Mouse (Mus musculus): Measurements from ENCODE around the gene Cd70. TPM values are rescaled to one million over a fixed set of nuclear protein-coding genes. Genes with fewer than 3 reads are reported as not detected.
"Not testable (repeated sequence)": the region's sequence is repeated elsewhere in the genome, so short reads cannot be mapped to it uniquely, and the experiment has no call there.

The Cd70 gene
- polyA plus RNA-seq, 1 experiment = 0.27 TPM

DNA sequence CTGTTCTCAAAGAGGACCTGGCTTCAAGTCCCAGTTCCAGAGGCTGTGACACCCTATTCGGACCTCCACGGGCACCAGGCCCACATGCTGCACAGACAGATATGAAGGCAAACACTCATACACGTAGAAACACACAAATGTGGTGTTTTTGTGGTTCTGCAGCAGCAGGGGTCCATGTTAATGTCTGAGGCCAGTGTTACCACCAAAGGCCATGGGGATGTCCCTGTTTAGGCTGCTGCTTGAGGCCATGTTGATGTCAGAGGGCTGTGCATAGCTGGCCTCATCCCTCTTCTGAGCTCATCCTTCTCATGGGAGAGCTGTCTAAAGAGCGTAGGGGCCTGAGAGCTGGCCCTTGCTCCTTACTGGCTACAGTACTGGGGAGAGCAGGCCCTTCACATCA is 10.9 kb downstream of the Cd70 start:
- 83% methylated on average over 4 of the region's 4 CpGs for WGBS
- no peak for DNase-seq (ENCODE audit: low read depth, low spot score)

DNA sequence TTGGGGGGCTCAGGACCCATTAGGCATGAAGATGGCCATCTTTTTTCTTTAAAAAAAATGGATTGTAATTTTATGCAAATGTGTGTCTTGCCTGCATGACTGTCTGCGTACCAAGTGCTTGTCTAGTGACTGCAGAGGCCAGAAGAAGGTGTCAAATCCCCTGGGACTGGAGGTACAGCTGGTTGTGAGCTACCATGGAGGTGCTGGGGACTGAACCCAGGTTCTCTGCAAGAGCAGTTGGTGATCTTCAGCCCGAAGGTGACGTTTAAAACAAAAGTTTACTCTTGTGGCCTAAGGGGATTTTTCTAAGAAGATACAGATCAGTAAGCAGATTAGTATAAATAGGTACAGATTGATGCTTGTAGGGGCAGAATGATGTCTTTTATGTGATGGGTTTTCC is 13.9 kb downstream of the Cd70 start:
- WGBS = 84% methylated on average over 3 of the region's 3 CpGs
- no peak for DNase-seq (ENCODE audit: low read depth, low spot score)

DNA sequence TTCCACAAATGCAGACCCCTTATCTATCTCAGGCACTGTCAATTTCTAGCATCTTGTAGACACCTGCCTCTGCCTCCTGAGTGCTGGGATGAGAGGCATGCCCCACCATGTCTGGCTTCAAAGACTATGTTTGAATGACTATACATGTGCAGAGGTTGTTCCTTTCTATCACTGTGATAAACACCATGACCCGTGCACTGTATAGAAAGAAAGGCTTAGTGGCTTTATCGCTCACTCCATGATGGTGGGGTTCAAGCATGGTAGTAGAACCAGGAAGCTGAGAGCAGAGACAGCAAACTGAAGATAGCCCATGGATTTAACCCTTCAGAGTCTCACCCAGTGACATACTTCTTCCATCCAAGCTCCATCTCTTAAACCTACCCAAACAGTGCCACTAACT is 14.9 kb downstream of the Cd70 start:
- DNase-seq (ENCODE audit: low read depth, low spot score) = no peak
- 73% methylated on average over 2 of the region's 2 CpGs for WGBS

DNA sequence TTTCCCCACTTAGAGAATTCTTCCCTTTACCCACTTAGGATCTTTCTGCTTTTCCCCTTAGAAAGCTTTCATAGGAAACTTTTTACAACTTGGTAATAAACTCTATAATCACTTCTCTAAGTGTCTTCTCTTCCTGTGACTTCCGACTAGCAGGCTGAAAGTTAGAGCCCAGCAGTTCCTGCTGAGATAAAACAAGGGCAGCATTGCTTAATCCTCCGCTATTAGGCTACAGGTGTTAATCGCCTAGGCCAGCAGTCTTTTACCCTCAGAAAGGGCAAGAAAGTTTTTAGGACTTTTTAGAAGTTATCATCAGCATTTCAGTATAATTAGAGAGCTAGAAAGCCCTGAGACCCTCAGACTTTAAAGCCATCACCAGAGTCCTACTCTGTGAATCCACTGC is 15.6 kb downstream of the Cd70 start:
- 10% methylated on average over 3 of the region's 3 CpGs for WGBS
- not testable (repeated sequence) for DNase-seq (ENCODE audit: low read depth, low spot score)

GRCm38 (mm10) chr17:57131793-57132192 is 17.8 kb downstream of the Cd70 start:
- WGBS = 87% methylated on average over 1 of the region's 1 CpGs
- DNase-seq (ENCODE audit: low read depth, low spot score) = no peak

DNA sequence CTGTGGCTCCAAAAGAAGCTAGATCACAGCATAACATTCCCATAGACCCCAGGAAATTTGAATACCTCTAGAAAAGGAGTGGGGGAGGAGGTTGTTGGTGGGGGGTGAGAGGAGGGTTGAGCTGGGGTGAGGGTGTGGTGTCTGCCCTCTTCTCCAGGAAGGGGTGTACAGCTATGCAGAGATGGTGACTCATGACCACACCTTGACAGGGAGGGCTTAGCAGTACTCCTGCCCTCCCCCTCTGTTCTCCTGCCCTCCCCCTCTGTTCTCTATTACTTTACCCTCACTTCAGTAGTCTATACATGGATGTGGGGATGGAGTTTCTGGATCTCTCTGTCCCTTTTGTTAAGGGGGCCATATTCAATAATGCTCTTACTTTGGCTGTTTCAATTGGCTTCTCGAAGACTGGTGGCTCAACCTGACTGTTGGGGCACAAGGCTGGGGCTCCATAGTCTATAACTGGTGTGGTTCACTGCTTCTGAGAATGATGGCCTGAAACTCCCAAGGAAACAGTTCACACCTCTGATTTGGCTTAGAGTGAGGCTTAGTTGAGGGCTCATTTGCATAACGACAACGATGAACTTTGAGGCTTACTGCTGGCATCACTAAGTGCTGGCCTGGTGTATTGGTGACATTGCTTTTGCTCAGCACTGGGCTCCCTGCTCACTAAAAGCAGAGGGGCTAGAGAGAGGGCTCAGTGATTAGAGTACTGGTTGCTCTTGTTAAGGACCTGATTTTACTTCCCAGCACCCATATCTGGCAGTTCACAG is 23.5 kb downstream of the Cd70 start:
- WGBS = 60% methylated on average over 3 of the region's 3 CpGs
- no peak for DNase-seq (ENCODE audit: low read depth, low spot score)

DNA sequence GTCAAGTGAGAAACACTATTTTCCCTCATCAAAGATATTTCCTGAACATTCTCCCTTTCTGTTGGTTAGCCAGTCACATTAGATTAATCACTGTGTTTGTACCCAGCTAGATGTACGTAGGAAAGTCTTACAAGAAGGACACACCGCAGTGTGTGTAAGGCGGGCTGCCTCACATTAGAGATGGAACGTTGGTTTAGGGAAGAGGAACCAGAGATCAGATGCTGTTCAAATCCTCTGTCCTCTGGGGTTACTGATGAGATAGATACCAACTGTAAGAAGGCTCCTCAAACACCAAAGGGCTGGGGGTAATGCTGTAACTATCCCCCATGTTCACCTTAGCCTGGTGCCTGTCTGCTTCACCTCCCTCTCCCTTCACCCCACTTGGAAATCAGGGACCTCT is 24.8 kb downstream of the Cd70 start:
- WGBS = 84% methylated on average over 4 of the region's 4 CpGs
- DNase-seq (ENCODE audit: low read depth, low spot score) = no peak

- 87% methylated on average over 11 of the region's 11 CpGs for WGBS
These were observed 26.1 kb downstream of the Cd70 start for GRCm38 (mm10) chr17:57123192-57124118.

DNA sequence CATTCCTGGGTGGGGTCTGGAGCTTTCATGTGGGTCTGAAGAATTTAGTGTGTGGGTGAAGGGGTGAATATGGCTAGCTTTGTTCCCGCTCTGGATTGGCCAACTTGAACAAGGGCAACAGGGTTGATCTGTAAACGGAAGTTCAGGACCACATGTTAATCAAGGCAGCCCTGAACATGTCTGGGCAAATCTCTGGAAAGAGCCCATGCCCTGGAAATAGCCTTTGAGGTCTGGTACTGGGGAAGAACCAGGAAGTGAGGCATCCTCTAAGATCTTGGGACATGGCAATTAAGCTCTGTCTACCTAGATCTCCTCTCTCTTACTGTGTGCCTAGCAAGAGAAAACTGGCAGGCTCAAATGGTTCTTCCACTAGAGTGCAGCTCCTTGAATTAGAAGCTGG is 27.7 kb downstream of the Cd70 start:
- DNase-seq (ENCODE audit: low read depth, low spot score) = no peak
- 82% methylated on average over 2 of the region's 2 CpGs for WGBS

More at GRCm38 (mm10) chr17:57123192-57124118, 26.1 kb downstream of the Cd70 start:
- DNase-seq (ENCODE audit: low read depth, low spot score) = no peak

- no peak for DNase-seq (ENCODE audit: low read depth, low spot score)
- WGBS = 9% methylated on average over 11 of the region's 11 CpGs
These were observed 30.8 kb downstream of the Cd70 start for GRCm38 (mm10) chr17:57118524-57119349.

- DNase-seq (ENCODE audit: low read depth, low spot score) = no peak
- WGBS = 56% methylated on average over 2 of the region's 2 CpGs
These were observed 32.8 kb downstream of the Cd70 start for GRCm38 (mm10) chr17:57116801-57117200.

DNA sequence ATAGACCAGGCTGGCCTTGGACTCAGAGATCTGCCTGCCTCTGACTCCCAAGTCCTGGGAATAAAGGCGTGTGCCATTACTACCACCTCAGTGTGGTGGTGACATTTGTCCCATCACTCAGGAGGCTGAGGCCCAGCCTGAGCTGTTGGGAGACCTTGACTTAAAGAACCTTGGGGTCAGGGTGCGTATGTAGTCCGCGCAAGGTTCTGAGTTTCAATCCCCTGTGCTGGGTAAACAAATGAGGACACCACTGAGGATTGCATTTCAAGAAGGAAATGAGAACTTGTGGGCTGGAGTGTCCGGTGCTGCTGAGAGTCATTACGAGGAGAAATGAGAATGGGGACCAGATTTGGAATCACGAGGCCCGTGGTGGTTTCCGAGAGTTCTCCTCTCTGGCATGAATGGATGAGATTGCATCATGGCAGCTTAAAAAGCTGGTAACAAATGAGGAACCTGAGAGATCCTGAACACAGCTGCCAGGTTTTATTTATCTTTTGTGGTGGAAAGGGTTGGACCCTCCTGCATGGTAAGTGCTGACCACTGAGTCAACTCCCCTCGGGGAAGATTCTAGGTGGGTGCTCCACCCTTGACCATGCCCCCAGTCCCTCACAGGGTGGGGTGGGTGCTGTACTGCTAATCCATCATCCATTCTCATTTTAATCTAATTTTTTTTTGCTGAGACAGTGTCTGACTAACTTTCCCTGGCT is 36.7 kb downstream of the Cd70 start:
- 75% methylated on average over 10 of the region's 10 CpGs for WGBS
- no peak for DNase-seq (ENCODE audit: low read depth, low spot score)

- WGBS = 91% methylated on average over 1 of the region's 1 CpGs
- no peak for DNase-seq (ENCODE audit: low read depth, low spot score)
These were observed 39.6 kb downstream of the Cd70 start for GRCm38 (mm10) chr17:57110005-57110404.

DNA sequence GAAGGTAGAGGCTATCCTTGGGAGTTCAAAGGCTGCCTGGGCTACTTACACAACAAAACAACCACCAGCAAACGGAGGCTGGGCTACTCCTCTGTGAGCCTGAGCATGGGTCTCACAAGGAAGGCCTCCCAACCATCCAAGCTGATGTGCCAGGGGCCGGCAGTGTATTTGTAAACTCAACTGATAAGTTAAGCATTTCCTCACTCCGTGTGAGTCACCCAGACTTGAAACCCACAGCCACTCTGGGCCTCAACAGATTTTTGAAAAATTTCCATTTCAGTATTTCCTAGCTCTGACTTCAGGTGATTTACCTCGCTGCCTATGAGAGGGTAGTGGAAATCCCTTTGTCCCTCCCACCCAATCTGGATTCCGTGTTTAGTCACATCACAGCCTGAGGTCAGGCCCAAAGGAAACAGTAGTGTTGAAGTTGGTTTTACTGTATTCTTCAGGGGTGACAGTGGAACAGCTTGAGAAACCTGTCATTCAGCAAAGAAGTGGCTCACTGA is 40.9 kb downstream of the Cd70 start:
- DNase-seq (ENCODE audit: low read depth, low spot score) = no peak
- 58% methylated on average over 5 of the region's 5 CpGs for WGBS

GRCm38 (mm10) chr17:57108040-57108665 is 41.4 kb downstream of the Cd70 start:
- WGBS = 91% methylated on average over 7 of the region's 7 CpGs
- no peak for DNase-seq (ENCODE audit: low read depth, low spot score)

DNA sequence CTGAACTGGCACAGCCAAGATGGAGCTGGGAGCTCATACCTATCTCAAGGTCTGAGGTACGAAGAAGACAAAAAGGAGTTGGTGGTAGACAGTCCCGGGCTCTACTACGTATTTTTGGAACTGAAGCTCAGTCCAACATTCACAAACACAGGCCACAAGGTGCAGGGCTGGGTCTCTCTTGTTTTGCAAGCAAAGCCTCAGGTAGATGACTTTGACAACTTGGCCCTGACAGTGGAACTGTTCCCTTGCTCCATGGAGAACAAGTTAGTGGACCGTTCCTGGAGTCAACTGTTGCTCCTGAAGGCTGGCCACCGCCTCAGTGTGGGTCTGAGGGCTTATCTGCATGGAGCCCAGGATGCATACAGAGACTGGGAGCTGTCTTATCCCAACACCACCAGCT is 42.5 kb downstream of the Cd70 start:
- WGBS = 88% methylated on average over 5 of the region's 5 CpGs
- DNase-seq (ENCODE audit: low read depth, low spot score) = no peak

- 41% methylated on average over 9 of the region's 9 CpGs for WGBS
- no peak for DNase-seq (ENCODE audit: low read depth, low spot score)
These were observed 43.6 kb downstream of the Cd70 start for GRCm38 (mm10) chr17:57106035-57106368.

DNA sequence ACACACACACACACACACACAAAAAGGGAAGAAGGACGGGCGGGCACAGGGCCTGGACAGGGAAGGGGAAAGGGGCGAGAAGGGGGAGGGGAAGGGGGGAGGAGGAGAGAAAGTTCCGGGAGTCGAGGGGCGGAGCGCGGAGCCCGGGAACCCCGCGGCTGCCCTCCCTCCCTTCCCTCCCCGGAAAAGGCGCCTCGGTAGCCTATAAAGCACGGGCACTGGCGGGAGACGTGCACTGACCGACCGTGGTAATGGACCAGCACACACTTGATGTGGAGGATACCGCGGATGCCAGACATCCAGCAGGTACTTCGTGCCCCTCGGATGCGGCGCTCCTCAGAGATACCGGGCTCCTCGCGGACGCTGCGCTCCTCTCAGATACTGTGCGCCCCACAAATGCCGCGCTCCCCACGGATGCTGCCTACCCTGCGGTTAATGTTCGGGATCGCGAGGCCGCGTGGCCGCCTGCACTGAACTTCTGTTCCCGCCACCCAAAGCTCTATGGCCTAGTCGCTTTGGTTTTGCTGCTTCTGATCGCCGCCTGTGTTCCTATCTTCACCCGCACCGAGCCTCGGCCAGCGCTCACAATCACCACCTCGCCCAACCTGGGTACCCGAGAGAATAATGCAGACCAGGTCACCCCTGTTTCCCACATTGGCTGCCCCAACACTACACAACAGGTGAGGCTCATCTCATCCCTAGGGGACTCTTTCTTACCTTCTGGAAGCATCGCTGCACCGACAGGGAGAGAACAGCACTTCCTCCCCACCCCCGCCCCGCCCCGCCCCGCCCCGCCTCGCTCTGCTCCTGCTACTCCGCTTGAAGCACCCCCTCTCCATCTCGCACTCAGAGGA is 44.2 kb downstream of the Cd70 start, which contains the start of gene Tnfsf9:
Tnfsf9 (plus strand) TSS at position 145 of the 854 bp plus-strand sequence.
- under 1% methylated on average over 58 of the region's 61 CpGs for WGBS
- no peak for DNase-seq (ENCODE audit: low read depth, low spot score)

All from large intestine, adult 2 months (tissue).